Mouse (Mus musculus) kidney, adult 2 months (tissue): ENCODE results near the gene Uggt1.

Source experiments
- CTCF ChIP-seq: fragments of 200-500 bp; conservative IDR thresholded peaks from 2 replicates; pipeline ENCODE4 v1.5.1; 2011; ENCODE audit warnings: low read depth, mild to moderate bottlenecking, control low read depth, low read length, moderate library complexity, mixed read lengths; ENCODE audit not compliant: insufficient read depth, insufficient read length
- POLR2A ChIP-seq: fragments of 200-500 bp; IDR thresholded peaks from one replicate; pipeline ENCODE4 v1.6.1; 2011; ENCODE audit warnings: low read depth, low read length, control low read depth

DNA sequence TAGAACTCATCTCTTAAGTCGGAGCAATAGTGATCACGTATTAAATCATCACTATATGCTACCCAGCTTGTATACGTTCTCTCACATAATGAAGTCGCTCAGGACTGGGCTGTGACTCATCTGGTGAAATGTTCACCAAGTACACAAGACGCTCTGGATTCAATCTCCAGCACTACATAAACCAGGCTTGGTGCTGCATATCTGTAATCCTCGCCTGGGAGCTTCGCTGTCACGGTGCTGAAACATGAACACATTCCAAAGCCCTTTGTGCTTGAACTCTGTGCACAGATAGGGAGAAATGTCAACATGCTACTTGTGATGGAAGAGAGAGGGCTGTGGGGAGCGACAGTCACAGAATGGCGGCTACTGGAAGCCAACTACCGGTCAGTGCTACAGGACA lies 52.6 kb downstream of the Uggt1 start:
- TF ChIP-seq POLR2A (no peak), CTCF (no peak)
